Mouse (Mus musculus): Measurements from ENCODE around the gene Aldh3b1.

Gene Aldh3b1

GRCm38 (mm10) chr19:3882214-3882613 is 47.4 kb downstream of the Aldh3b1 start:
- no peak for DNase-seq (ENCODE audit: low read depth, low spot score)

- DNase-seq (ENCODE audit: low read depth, low spot score) = no peak
Observed at GRCm38 (mm10) chr19:3880054-3880848, 49.4 kb downstream of the Aldh3b1 start.

DNA sequence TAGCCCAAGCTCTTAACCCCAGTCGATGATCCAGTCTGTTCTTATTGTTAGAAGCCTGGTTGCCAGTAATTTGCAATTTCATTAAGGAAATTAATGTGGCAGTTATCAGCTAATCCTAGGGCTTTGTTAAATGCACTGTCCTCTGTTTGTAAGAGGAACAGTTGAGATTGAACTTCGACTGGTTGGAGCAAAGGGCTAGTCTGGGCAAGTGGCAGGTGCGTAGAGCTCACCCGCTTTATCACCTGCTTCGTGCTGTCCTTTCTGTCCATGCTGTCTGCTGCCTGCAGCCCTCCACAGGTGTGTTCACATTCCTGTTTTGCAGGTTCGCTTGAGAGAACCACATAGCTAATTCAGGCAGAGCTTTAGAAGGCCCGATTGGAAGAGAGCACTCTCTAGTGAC is 54.6 kb downstream of the Aldh3b1 start:
- no peak for DNase-seq (ENCODE audit: low read depth, low spot score)

- no peak for DNase-seq (ENCODE audit: low read depth, low spot score)
Observed at GRCm38 (mm10) chr19:3872373-3872772, 57.2 kb downstream of the Aldh3b1 start.

GRCm38 (mm10) chr19:3871468-3871867 is 58.1 kb downstream of the Aldh3b1 start:
- no peak for DNase-seq (ENCODE audit: low read depth, low spot score)

GRCm38 (mm10) chr19:3868290-3868689 is 61.3 kb downstream of the Aldh3b1 start:
- DNase-seq (ENCODE audit: low read depth, low spot score) = no peak

DNA sequence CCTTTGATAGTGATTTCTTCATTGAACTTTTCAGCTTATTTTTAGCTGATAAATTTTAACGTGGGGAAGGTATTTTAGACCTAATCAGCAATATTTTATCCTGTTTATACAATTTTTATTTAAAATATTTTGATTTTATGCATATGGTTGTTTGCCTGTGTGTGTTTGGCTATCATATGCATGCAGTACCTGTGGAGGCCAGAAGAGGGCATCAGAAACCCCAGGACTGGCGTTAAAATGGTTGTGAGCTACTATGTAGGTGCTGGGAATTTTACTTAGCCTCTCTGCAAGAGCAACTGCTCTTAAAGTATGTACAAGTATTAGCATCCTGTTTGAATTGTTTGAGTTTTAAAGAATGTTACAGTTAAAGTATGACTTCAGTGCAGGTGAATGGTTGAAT is 64.6 kb downstream of the Aldh3b1 start:
- peak; percentile 41 for DNase-seq (ENCODE audit: low read depth, low spot score)
